Mouse (Mus musculus) layer of hippocampus, adult 18-20 months (tissue): ENCODE measurements around the gene Lce1l. TPM values are rescaled to one million over a fixed set of nuclear protein-coding genes. Genes with fewer than 3 reads are reported as not detected.
"Not testable (repeated sequence)": the region's sequence is repeated elsewhere in the genome, so short reads cannot be mapped to it uniquely, and the experiment has no call there.

ENCODE experiments used
- DNase-seq, 2 experiments: peaks; one replicate each; pipeline ENCODE4 v3.0.0; 2022; ENCODE audit warnings: low spot score in 2 of 2
- long read RNA-seq: library from polyadenylated mRNA; stranded (forward); transcript quantifications from one replicate; pipeline ENCODE4 v2.0.0, GENCODE M21; 2021
- total RNA-seq, 2 experiments: library from RNA; stranded (reverse); gene quantifications; 2 replicates each; pipeline ENCODE4 v1.2.3; 2021

Lce1l gene
- not detected for total RNA-seq
- long read RNA-seq, result 0 reads

GRCm38 (mm10) chr3:92851186-92851585 is at the start of gene Lce1l:
Gene Lce1l (minus strand): TSS chr3:92851286.
- DNase-seq, result no peak

- no peak for DNase-seq
These were observed 43.4 kb upstream of the Lce1l start for GRCm38 (mm10) chr3:92894489-92894888.

- no peak for DNase-seq
These were observed 43.0 kb upstream of the Lce1l start for GRCm38 (mm10) chr3:92894063-92894462.

- DNase-seq, result no peak
These were observed 23.1 kb upstream of the Lce1l start for GRCm38 (mm10) chr3:92874180-92874579.

GRCm38 (mm10) chr3:92870116-92870515 is 19.0 kb upstream of the Lce1l start, which contains the start of gene 2310050C09Rik:
Gene 2310050C09Rik (minus strand): TSS chr3:92870216.
- DNase-seq, result no peak

- DNase-seq, result no peak
These were observed 24.0 kb downstream of the Lce1l start, which contains the start of gene Kprp for GRCm38 (mm10) chr3:92827108-92827507. Gene Kprp (minus strand): TSS chr3:92827247.

GRCm38 (mm10) chr3:92825808-92826207 is 25.3 kb downstream of the Lce1l start:
- peak in 1 of 2 experiments; percentile 6 for DNase-seq

GRCm38 (mm10) chr3:92816036-92816435 is 35.0 kb downstream of the Lce1l start:
- not testable (repeated sequence) for DNase-seq

GRCm38 (mm10) chr3:92815581-92815980 is 35.5 kb downstream of the Lce1l start:
- DNase-seq, result no peak

GRCm38 (mm10) chr3:92807791-92808190 is 43.3 kb downstream of the Lce1l start, which contains the start of gene Lce1k:
Gene Lce1k (minus strand): TSS chr3:92807891.
- no peak for DNase-seq

Other genes with a start within 250 kb of the Lce1l start
- not detected for gene 2210017I01Rik, start 243.8 kb downstream of the Lce1l start, total RNA-seq
- not detected for gene Lce6a, start 229.6 kb downstream of the Lce1l start, total RNA-seq
- not detected for gene Lce1a1, start 203.0 kb downstream of the Lce1l start, total RNA-seq
- not detected for gene Lce1b, start 194.4 kb downstream of the Lce1l start, total RNA-seq
- gene Lce1a2, start 181.0 kb downstream of the Lce1l start, total RNA-seq, result not detected
- gene Lce1c, start 172.0 kb downstream of the Lce1l start, total RNA-seq, result not detected
- not detected for gene Lce1d, start 164.1 kb downstream of the Lce1l start, total RNA-seq
- not detected for gene Lce1e, start 142.2 kb downstream of the Lce1l start, total RNA-seq
- gene Lce1f, start 130.9 kb downstream of the Lce1l start, total RNA-seq, result not detected
- not detected for gene Gm38119, start 112.2 kb downstream of the Lce1l start, total RNA-seq
- gene Lce1g, start 98.9 kb downstream of the Lce1l start, total RNA-seq, result not detected
- gene Lce1h, start 86.2 kb downstream of the Lce1l start, total RNA-seq, result not detected
- not detected for gene Lce1i, start 72.4 kb downstream of the Lce1l start, total RNA-seq
- not detected for gene Lce1j, start 60.8 kb downstream of the Lce1l start, total RNA-seq
- gene Lce1k, start 43.4 kb downstream of the Lce1l start, total RNA-seq, result not detected
- not detected for gene Kprp, start 24.0 kb downstream of the Lce1l start, total RNA-seq
- not detected for gene 2310050C09Rik, start 18.9 kb upstream of the Lce1l start, total RNA-seq
- gene Lce3a, start 74.9 kb upstream of the Lce1l start, total RNA-seq, result not detected
- gene Lce3b, start 81.7 kb upstream of the Lce1l start, total RNA-seq, result not detected
- gene Lce3c, start 93.2 kb upstream of the Lce1l start, total RNA-seq, result not detected
- gene Lce3d, start 106.1 kb upstream of the Lce1l start, total RNA-seq, result not detected
- gene Lce3e, start 115.8 kb upstream of the Lce1l start, total RNA-seq, result not detected
- not detected for gene Lce3f, start 140.9 kb upstream of the Lce1l start, total RNA-seq
- not detected for gene Crct1, start 164.4 kb upstream of the Lce1l start, total RNA-seq
- not detected for gene Lce1m, start 167.8 kb upstream of the Lce1l start, total RNA-seq
- gene Gm4858, start 217.5 kb upstream of the Lce1l start, total RNA-seq, result not detected